Mouse (Mus musculus): Measurements from ENCODE around the gene Zscan18. TPM values are rescaled to one million over a fixed set of nuclear protein-coding genes. Genes with fewer than 3 reads are reported as not detected.
"Not testable (repeated sequence)": the region's sequence is repeated elsewhere in the genome, so short reads cannot be mapped to it uniquely, and the experiment has no call there.

The Zscan18 gene
- 11.2 and 11.8 TPM in 2 replicates for polyA plus RNA-seq (2015; fragmentation: Nextera tagmentation; extraction: Ambion mirVana)

GRCm38 (mm10) chr7:12802866-12803726 lies at the start of gene Zscan18:
TSS of gene Zscan18 (minus strand) at chr7:12803635.
- Histone ChIP-seq H3K36me3 (peaks cover 23% of the 10 kb centered on the region), H3K27ac (peak within 1 kb of the TSS; percentile 64), H3K27me3 (no peaks in the 10 kb centered on the region), H3K9me3 (no peaks in the 10 kb centered on the region), H3K4me3 (peak within 1 kb of the TSS; percentile 54), H3K9ac (peak within 1 kb of the TSS; percentile 78), H3K4me2 (peak within 1 kb of the TSS; percentile 87), H3K4me1 (peaks cover 11% of the 10 kb centered on the region; the same call in 1 of the 2 replicates)
- WGBS: 5% methylated on average over 31 of the region's 31 CpGs
- ATAC-seq (ENCODE audit: insufficient number of reproducible peaks, insufficient read depth, low FRiP score, low TSS enrichment, low read depth): peak; percentile 87

- Histone ChIP-seq H3K4me3 (peak overlapping the region; percentile 60), H3K9ac (no peak overlapping the region), H3K4me1 (no peaks in the 10 kb centered on the region), H3K9me3 (peaks cover 44% of the 10 kb centered on the region), H3K4me2 (peak overlapping the region; percentile 61), H3K36me3 (peaks cover 47% of the 10 kb centered on the region), H3K27me3 (no peaks in the 10 kb centered on the region), H3K27ac (no peak overlapping the region)
- ATAC-seq (ENCODE audit: insufficient number of reproducible peaks, insufficient read depth, low FRiP score, low TSS enrichment, low read depth): no peak
- WGBS: 96% methylated on average over 4 of the region's 4 CpGs
Measured at GRCm38 (mm10) chr7:12835779-12836178, 32.3 kb upstream of the Zscan18 start.

- 0 out of 2 replicates have a peak, but pooled peaks have one; percentile 33 for ATAC-seq (ENCODE audit: insufficient number of reproducible peaks, insufficient read depth, low FRiP score, low TSS enrichment, low read depth)
- Histone ChIP-seq H3K4me2 (peak overlapping the region; percentile 61), H3K27me3 (no peaks in the 10 kb centered on the region), H3K36me3 (peaks cover 41% of the 10 kb centered on the region), H3K9me3 (peaks cover 39% of the 10 kb centered on the region), H3K27ac (peak overlapping the region; percentile 68; the same call in 1 of the 2 replicates), H3K4me1 (no peaks in the 10 kb centered on the region), H3K4me3 (peak overlapping the region; percentile 60), H3K9ac (peak overlapping the region; percentile 76)
- 35% methylated on average over 13 of the region's 13 CpGs for WGBS
Measured at GRCm38 (mm10) chr7:12835193-12835671, 31.8 kb upstream of the Zscan18 start.

- Histone ChIP-seq H3K27me3 (no peaks in the 10 kb centered on the region), H3K4me3 (peak within 1 kb of the TSS; percentile 60), H3K36me3 (peaks cover 35% of the 10 kb centered on the region), H3K4me2 (peak within 1 kb of the TSS; percentile 61), H3K4me1 (no peaks in the 10 kb centered on the region), H3K9me3 (peaks cover 38% of the 10 kb centered on the region), H3K9ac (peak within 1 kb of the TSS; percentile 76), H3K27ac (peak within 1 kb of the TSS; percentile 68)
- peak; percentile 94 for ATAC-seq (ENCODE audit: insufficient number of reproducible peaks, insufficient read depth, low FRiP score, low TSS enrichment, low read depth)
- WGBS: 4% methylated on average over 47 of the region's 47 CpGs
Measured at GRCm38 (mm10) chr7:12834162-12835120, 31.0 kb upstream of the Zscan18 start, which contains the start of gene Zfp110. TSS of gene Zfp110 (plus strand) at chr7:12834761.

- under 1% methylated on average over 40 of the region's 40 CpGs for WGBS
- ATAC-seq (ENCODE audit: insufficient number of reproducible peaks, insufficient read depth, low FRiP score, low TSS enrichment, low read depth): peak; percentile 84
- H3K9me3 ChIP-seq: peaks cover 27% of the 10 kb centered on the region
- H3K9ac ChIP-seq: peak within 1 kb of the TSS; percentile 94
- H3K4me3 ChIP-seq: peak within 1 kb of the TSS; percentile 90
- no peaks in the 10 kb centered on the region for H3K27me3 ChIP-seq
- H3K4me2 ChIP-seq: peak within 1 kb of the TSS; percentile 69
- peaks cover 7% of the 10 kb centered on the region for H3K4me1 ChIP-seq
- H3K36me3 ChIP-seq: peaks cover 24% of the 10 kb centered on the region
- H3K27ac ChIP-seq: peak within 1 kb of the TSS; percentile 88
Measured at GRCm38 (mm10) chr7:12818521-12819295, 15.3 kb upstream of the Zscan18 start, which contains the start of gene Zfp329. TSS of gene Zfp329 (minus strand) at chr7:12818858.

GRCm38 (mm10) chr7:12815566-12815965 lies 12.1 kb upstream of the Zscan18 start:
- H3K36me3 ChIP-seq: peaks cover 52% of the 10 kb centered on the region
- H3K4me3 ChIP-seq: no peak overlapping the region
- H3K4me2 ChIP-seq: no peak overlapping the region
- no peak overlapping the region for H3K27ac ChIP-seq
- H3K9me3 ChIP-seq: peaks cover 41% of the 10 kb centered on the region
- H3K9ac ChIP-seq: no peak overlapping the region
- 96% methylated on average over 8 of the region's 8 CpGs for WGBS
- ATAC-seq (ENCODE audit: insufficient number of reproducible peaks, insufficient read depth, low FRiP score, low TSS enrichment, low read depth): no peak
- peaks cover 7% of the 10 kb centered on the region for H3K4me1 ChIP-seq
- no peaks in the 10 kb centered on the region for H3K27me3 ChIP-seq

- Histone ChIP-seq H3K9me3 (peaks cover 6% of the 10 kb centered on the region), H3K4me1 (peaks cover 11% of the 10 kb centered on the region; the same call in 1 of the 2 replicates), H3K27ac (peak overlapping the region; percentile 64), H3K4me2 (peak overlapping the region; percentile 87), H3K36me3 (peaks cover 26% of the 10 kb centered on the region), H3K9ac (peak overlapping the region; percentile 78), H3K4me3 (peak overlapping the region; percentile 54), H3K27me3 (no peaks in the 10 kb centered on the region)
- ATAC-seq (ENCODE audit: insufficient number of reproducible peaks, insufficient read depth, low FRiP score, low TSS enrichment, low read depth): no peak; the same call in 1 of the 2 replicates
- under 1% methylated on average over 16 of the region's 16 CpGs for WGBS
Measured at GRCm38 (mm10) chr7:12803727-12804071, 264 bp upstream of the Zscan18 start.

GRCm38 (mm10) chr7:12799554-12799953 lies 3.9 kb downstream of the Zscan18 start:
- Histone ChIP-seq H3K36me3 (peaks cover 11% of the 10 kb centered on the region; the same call in 1 of the 2 replicates), H3K4me3 (no peak overlapping the region), H3K9me3 (peaks cover 11% of the 10 kb centered on the region; the same call in 1 of the 2 replicates), H3K27me3 (no peaks in the 10 kb centered on the region), H3K4me2 (no peak overlapping the region), H3K9ac (no peak overlapping the region), H3K4me1 (peaks cover 11% of the 10 kb centered on the region; the same call in 1 of the 2 replicates), H3K27ac (no peak overlapping the region)
- 83% methylated on average over 1 of the region's 1 CpGs for WGBS
- ATAC-seq (ENCODE audit: insufficient number of reproducible peaks, insufficient read depth, low FRiP score, low TSS enrichment, low read depth): no peak

- Histone ChIP-seq H3K4me3 (no peak overlapping the region), H3K4me2 (no peak overlapping the region), H3K4me1 (peaks cover 2% of the 10 kb centered on the region; the same call in 1 of the 2 replicates), H3K27ac (no peak overlapping the region), H3K36me3 (peaks cover 11% of the 10 kb centered on the region; the same call in 1 of the 2 replicates), H3K9ac (no peak overlapping the region), H3K27me3 (no peaks in the 10 kb centered on the region), H3K9me3 (peaks cover 11% of the 10 kb centered on the region; the same call in 1 of the 2 replicates)
- ATAC-seq (ENCODE audit: insufficient number of reproducible peaks, insufficient read depth, low FRiP score, low TSS enrichment, low read depth): no peak
- WGBS: 63% methylated on average over 2 of the region's 2 CpGs
Measured at GRCm38 (mm10) chr7:12797971-12798370, 5.5 kb downstream of the Zscan18 start.

GRCm38 (mm10) chr7:12792624-12793023 lies 10.8 kb downstream of the Zscan18 start:
- ATAC-seq (ENCODE audit: insufficient number of reproducible peaks, insufficient read depth, low FRiP score, low TSS enrichment, low read depth); H3K4me1 ChIP-seq; H3K27me3 ChIP-seq; H3K9ac ChIP-seq; H3K4me3 ChIP-seq; H3K27ac ChIP-seq; H3K4me2 ChIP-seq; H3K36me3 ChIP-seq: not testable (repeated sequence)
- peaks cover 11% of the 10 kb centered on the region; the same call in 1 of the 2 replicates for H3K9me3 ChIP-seq
- WGBS: 89% methylated on average over 11 of the region's 11 CpGs

All from embryonic facial prominence, embryonic 13.5 days (tissue).